Mouse (Mus musculus): ENCODE results near the gene Tmem143. TPM values are rescaled to one million over a fixed set of nuclear protein-coding genes. Genes with fewer than 3 reads are reported as not detected.
"Not testable (repeated sequence)": the region's sequence is repeated elsewhere in the genome, so short reads cannot be mapped to it uniquely, and the experiment has no call there.

Gene Tmem143
- total RNA-seq, 2 experiments from 2014 or later, result 31.4 to 33.7 TPM

DNA sequence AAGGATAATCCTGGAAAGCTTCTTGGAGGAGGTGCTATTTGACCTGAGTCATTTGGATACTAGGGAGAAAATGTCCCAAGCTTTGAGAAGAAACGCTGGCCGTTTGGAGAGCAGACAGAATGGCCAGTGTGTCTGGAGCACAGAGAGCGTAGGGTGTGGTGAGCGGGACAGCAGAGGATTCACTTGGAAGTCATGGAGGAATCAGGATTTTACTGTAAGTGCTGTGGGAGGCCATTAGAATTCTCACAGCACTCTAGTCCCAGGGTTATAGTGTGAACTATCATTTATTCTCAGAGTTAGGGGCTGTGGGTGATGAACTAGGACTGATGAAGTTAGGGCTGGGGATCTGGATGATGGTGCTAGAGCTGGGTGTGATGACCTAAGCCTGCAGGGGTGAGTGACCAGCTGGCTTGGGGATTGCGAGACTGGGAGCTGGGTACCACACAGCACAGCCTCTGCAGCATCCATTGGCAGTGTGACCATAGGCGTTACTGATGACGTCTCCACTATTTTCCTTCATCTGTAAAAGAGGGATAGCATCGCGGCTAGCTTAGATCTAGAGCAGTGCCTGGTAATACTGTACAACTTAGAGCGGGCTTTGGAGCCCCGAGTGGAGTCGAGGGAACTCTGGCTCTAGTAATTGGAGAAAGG, 25.3 kb downstream of the Tmem143 start:
- DNase-seq (ENCODE audit: low spot score in 2 of 2), result no peak

- DNase-seq (ENCODE audit: low spot score in 2 of 2), result peak; percentile 86 to 95
These were observed 26.4 kb downstream of the Tmem143 start for GRCm38 (mm10) chr7:45922928-45923761.

- peak; percentile 63 to 82 for DNase-seq (ENCODE audit: low spot score in 2 of 2)
These were observed 27.2 kb downstream of the Tmem143 start, which contains the start of gene Ccdc114 for GRCm38 (mm10) chr7:45923762-45924428. TSS of gene Ccdc114 (plus strand) at chr7:45924072.

DNA sequence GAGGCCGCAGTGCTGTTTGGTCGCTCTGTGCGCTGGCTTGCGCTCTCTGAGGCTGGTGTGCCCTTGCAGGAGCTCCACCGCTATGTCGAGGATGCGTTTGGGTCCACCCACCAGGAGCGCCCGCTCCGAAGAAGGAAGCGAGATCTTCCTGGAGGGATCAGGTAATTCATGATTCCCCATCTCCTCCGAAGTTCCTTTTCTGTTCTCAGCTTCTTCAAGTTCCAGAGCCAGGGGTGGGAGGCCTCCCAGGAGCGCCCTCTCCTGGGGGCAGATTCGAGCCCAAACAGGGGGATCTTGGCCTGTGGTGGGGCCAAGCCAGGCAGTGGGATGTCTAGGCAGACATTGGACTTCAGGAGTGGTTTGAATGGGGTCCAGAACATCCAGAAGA, 27.7 kb downstream of the Tmem143 start:
- no peak for DNase-seq (ENCODE audit: low spot score in 2 of 2)

- DNase-seq (ENCODE audit: low spot score in 2 of 2), result peak in 1 of 2 experiments; percentile 37
These were observed 32.0 kb downstream of the Tmem143 start for GRCm38 (mm10) chr7:45928626-45929295.

GRCm38 (mm10) chr7:45929688-45930087, 32.9 kb downstream of the Tmem143 start:
- no peak for DNase-seq (ENCODE audit: low spot score in 2 of 2)

- DNase-seq (ENCODE audit: low spot score in 2 of 2), result not testable (repeated sequence)
These were observed 37.0 kb downstream of the Tmem143 start for GRCm38 (mm10) chr7:45933766-45934165.

GRCm38 (mm10) chr7:45935114-45935513, 38.4 kb downstream of the Tmem143 start:
- DNase-seq (ENCODE audit: low spot score in 2 of 2), result peak in 1 of 2 experiments; percentile 69

- no peak for DNase-seq (ENCODE audit: low spot score in 2 of 2)
These were observed 43.1 kb downstream of the Tmem143 start for GRCm38 (mm10) chr7:45939836-45940235.

- no peak for DNase-seq (ENCODE audit: low spot score in 2 of 2)
These were observed 45.2 kb downstream of the Tmem143 start for GRCm38 (mm10) chr7:45941986-45942385.

GRCm38 (mm10) chr7:45943280-45943679, 46.5 kb downstream of the Tmem143 start:
- DNase-seq (ENCODE audit: low spot score in 2 of 2), result not testable (repeated sequence)

GRCm38 (mm10) chr7:45949061-45949460, 52.3 kb downstream of the Tmem143 start:
- DNase-seq (ENCODE audit: low spot score in 2 of 2), result no peak

- DNase-seq (ENCODE audit: low spot score in 2 of 2), result no peak
These were observed 59.9 kb downstream of the Tmem143 start for GRCm38 (mm10) chr7:45956611-45957010.

Other genes with a start within 250 kb of the Tmem143 start
- gene Fut2, start 230.5 kb upstream of the Tmem143 start, total RNA-seq (2021), result not detected
- 1 to 10 TPM in 1 of 2 experiments, under 1 TPM in 1; 0.88 to 1.3 TPM for gene Ntn5, start 212.9 kb upstream of the Tmem143 start, total RNA-seq (2021)
- under 1 TPM; 0.23 to 0.39 TPM for gene Sec1, start 202.5 kb upstream of the Tmem143 start, total RNA-seq (2021)
- 1 to 10 TPM; 4.6 to 4.9 TPM for gene Car11, start 197.1 kb upstream of the Tmem143 start, total RNA-seq (2021)
- gene Dbp, start 191.9 kb upstream of the Tmem143 start, total RNA-seq (2021), result 10 to 100 TPM; 22.1 to 26.9 TPM
- 1,000 to 10,000 TPM in 1 of 2 experiments, 100 to 1,000 TPM in 1; 1,000 to 1,132 TPM for gene Rpl18, start 181.5 kb upstream of the Tmem143 start, total RNA-seq (2021)
- 10 to 100 TPM; 17.4 to 17.9 TPM for gene Sphk2, start 178.9 kb upstream of the Tmem143 start, total RNA-seq (2021)
- under 1 TPM; 0.34 to 0.52 TPM for gene Fam83e, start 175.7 kb upstream of the Tmem143 start, total RNA-seq (2021)
- not detected for gene Spaca4, start 171.1 kb upstream of the Tmem143 start, total RNA-seq (2021)
- under 1 TPM; 0.54 to 0.65 TPM for gene Lmtk3, start 113.2 kb upstream of the Tmem143 start, total RNA-seq (2021)
- under 1 TPM in 1 of 2 experiments, not detected in 1; 0.60 TPM for gene Sult2b1, start 112.3 kb upstream of the Tmem143 start, total RNA-seq (2021)
- 10 to 100 TPM; 56.1 to 61.5 TPM for gene Cyth2, start 82.4 kb upstream of the Tmem143 start, total RNA-seq (2021)
- gene Kcnj14, start 72.2 kb upstream of the Tmem143 start, total RNA-seq (2021), result under 1 TPM; 0.39 TPM
- gene Grwd1, start 66.0 kb upstream of the Tmem143 start, total RNA-seq (2021), result 10 to 100 TPM; 17.4 to 18.0 TPM
- 100 to 1,000 TPM; 101 to 104 TPM for gene Kdelr1, start 24.2 kb upstream of the Tmem143 start, total RNA-seq (2021)
- gene Grin2d, start 18.6 kb upstream of the Tmem143 start, total RNA-seq (2021), result 1 to 10 TPM; 1.2 to 1.5 TPM
- gene Syngr4, start 227 bp upstream of the Tmem143 start, total RNA-seq (2021), result under 1 TPM; 0.39 to 0.75 TPM
- 10 to 100 TPM; 85.8 to 88.0 TPM for gene Emp3, start 24.5 kb downstream of the Tmem143 start, total RNA-seq (2021)
- 1 to 10 TPM; 2.4 to 2.5 TPM for gene Ccdc114, start 27.1 kb downstream of the Tmem143 start, total RNA-seq (2021)
- under 1 TPM; 0.29 to 0.83 TPM for gene Abcc6, start 133.4 kb downstream of the Tmem143 start, total RNA-seq (2021)
- 10 to 100 TPM; 44.1 to 47.6 TPM for gene Nomo1, start 136.8 kb downstream of the Tmem143 start, total RNA-seq (2021)
- gene Kcnj11, start 203.8 kb downstream of the Tmem143 start, total RNA-seq (2021), result 10 to 100 TPM; 41.4 to 45.1 TPM

Data from gastrocnemius, postnatal 4 days (tissue).